In the genomic region with DNA sequence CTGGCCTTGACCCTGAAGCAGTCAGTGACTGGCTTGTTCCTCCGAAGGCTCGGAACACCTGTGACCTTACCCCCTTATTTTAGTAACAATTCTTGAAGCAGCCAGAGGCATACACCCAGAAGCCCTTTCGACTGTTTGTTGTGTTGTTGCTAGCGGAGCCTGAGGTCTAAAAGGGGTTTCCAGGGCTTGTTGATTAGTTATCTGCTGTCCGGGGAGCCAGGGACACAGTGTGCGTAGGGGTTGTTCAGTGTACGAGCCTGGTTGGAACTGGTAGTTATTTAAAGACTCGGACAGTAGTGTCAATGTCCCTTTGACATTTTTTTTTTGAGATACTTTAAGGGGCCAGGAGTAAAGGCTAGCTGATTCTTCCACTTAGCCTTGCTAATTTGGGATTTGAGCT, we compare ENCODE assay signal across 10 mouse cellular contexts.
DNase-seq lines count a peak whose midpoint lies in the region.
"Had no signal": no experiment of that assay in that cellular context is flagged by ENCODE, and none has a peak within 500 bp of the region (broad histone marks: within the 10 kb centered on the region; RNA-seq: fewer than 3 reads in every experiment).

No protein-coding gene starts in this region.

- intact Hi-C loops in heart, postnatal 10 days (cut with DNase I), result loop anchor here (2.0 kb wide), 1 partner anchor 62 kb away; no protein-coding TSS in a partner anchor

- DNase-seq in ovary, adult 18-20 months (ENCODE audit: low spot score), result peak; percentile 36
- DNase-seq in ovary, postnatal 10 days (ENCODE audit: low spot score), result no peak
- peak; percentile 79 to 84 for DNase-seq in heart, adult 9 months (ENCODE audit: low spot score in 2 of 2)
- peak; percentile 71 to 81 for DNase-seq in heart, postnatal 10 days
- DNase-seq in urinary bladder, postnatal 4 days (ENCODE audit: low spot score in 2 of 2), result no peak
- no peak for DNase-seq in frontal cortex, postnatal 25 days (ENCODE audit: low spot score in 2 of 2)
- DNase-seq in spleen, postnatal 4 days (ENCODE audit: low spot score in 2 of 2), result no peak
- DNase-seq: cerebellum, adult 11 months; kidney, postnatal 14 days; liver, embryonic 13.5 days had no signal

Comparison
In these comparisons a context has a peak if more than half of its experiments do, and no peak if none do; other contexts are left out.
1. DNase-seq: peak in ovary, adult 18-20 months (single experiment), heart, adult 9 months (2 of 2) and heart, postnatal 10 days (2 of 2); none in ovary, postnatal 10 days (single experiment), urinary bladder, postnatal 4 days (0 of 2), frontal cortex, postnatal 25 days (0 of 2) and spleen, postnatal 4 days (0 of 2).